Mouse (Mus musculus): ENCODE results near the gene Btbd35f24. TPM values are rescaled to one million over a fixed set of nuclear protein-coding genes. Genes with fewer than 3 reads are reported as not detected.
"Not testable (repeated sequence)": the region's sequence is repeated elsewhere in the genome, so short reads cannot be mapped to it uniquely, and the experiment has no call there.

The Btbd35f24 gene
- not detected for total RNA-seq (2021)
- long read RNA-seq, experiment 1, result 0 reads
- long read RNA-seq, experiment 2, result 0 reads

DNA sequence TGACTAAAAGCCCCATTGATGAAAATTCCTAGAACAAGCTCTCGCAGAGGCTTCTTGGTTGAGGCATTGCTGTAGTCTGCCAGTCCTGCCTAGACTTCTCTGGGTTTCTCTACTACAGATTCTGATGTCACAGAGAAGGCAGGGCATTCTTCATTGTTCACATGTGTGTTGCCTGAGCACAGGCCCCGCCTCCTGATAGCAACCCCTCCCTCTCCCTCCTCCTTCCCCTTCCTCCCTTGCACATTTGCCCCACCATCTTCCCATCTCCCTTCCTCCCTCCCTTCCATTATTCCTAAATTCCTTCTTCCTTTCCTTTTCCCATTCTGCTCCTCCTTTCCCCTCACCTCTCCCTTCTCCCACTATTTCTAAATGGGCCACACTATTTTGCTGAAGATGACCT is at the start of gene Btbd35f24:
TSS of gene Btbd35f24 (minus strand) at position 101 of the 400 bp plus-strand sequence.
- intact Hi-C loops (cut with DNase I); H3K27ac ChIP-seq; H3K4me3 ChIP-seq; DNase-seq (ENCODE audit: extremely low spot score in 1 of 2, low spot score in 2 of 2): not testable (repeated sequence)

Other genes starting within 250 kb of the Btbd35f24 start
- not detected for gene Btbd35f23, start 119.0 kb downstream of the Btbd35f24 start, total RNA-seq (2021)
- gene Btbd35f11, start 247.9 kb upstream of the Btbd35f24 start, total RNA-seq (2021), result not detected

All from left cerebral cortex, adult 2 months (tissue).